18 mouse cellular contexts compared by ENCODE assay signal in genomic region chr5:86851658-86852057, GRCm38 (mm10). TPM values are rescaled to one million over a fixed set of nuclear protein-coding genes. Genes with fewer than 3 reads are reported as not detected.
"Had no signal": no experiment of that assay in that cellular context is flagged by ENCODE, and none has a peak within 500 bp of the region (broad histone marks: within the 10 kb centered on the region; RNA-seq: fewer than 3 reads in every experiment).

No protein-coding gene starts in this region.

- H3K9me3 ChIP-seq: limb, embryonic 10.5 days; liver, embryonic 15.5 days; lung, embryonic 15.5 days; midbrain, embryonic 12.5 days; neural tube, embryonic 13.5 days had no signal

- H3K4me3 ChIP-seq: layer of hippocampus, adult 2 months; limb, embryonic 10.5 days; liver, embryonic 15.5 days; lung, embryonic 15.5 days; midbrain, embryonic 12.5 days; neural tube, embryonic 13.5 days had no signal

- H3K27me3 ChIP-seq: liver, embryonic 15.5 days; lung, embryonic 15.5 days; midbrain, embryonic 12.5 days; neural tube, embryonic 13.5 days had no signal

- H3K9ac ChIP-seq: liver, embryonic 15.5 days; lung, embryonic 15.5 days; midbrain, embryonic 12.5 days; neural tube, embryonic 13.5 days had no signal

- ATAC-seq: midbrain, embryonic 16.5 days had no signal

- H3K4me2 ChIP-seq: liver, embryonic 11.5 days; liver, embryonic 15.5 days; lung, embryonic 15.5 days; midbrain, embryonic 12.5 days; neural tube, embryonic 13.5 days had no signal

- H3K4me1 ChIP-seq: limb, embryonic 10.5 days; liver, embryonic 15.5 days; lung, embryonic 15.5 days; midbrain, embryonic 12.5 days; neural tube, embryonic 13.5 days had no signal

- H3K27ac ChIP-seq: layer of hippocampus, adult 2 months; limb, embryonic 10.5 days; liver, embryonic 15.5 days; lung, embryonic 15.5 days; macrophage; midbrain, embryonic 12.5 days; neural tube, embryonic 13.5 days had no signal

- H3K36me3 ChIP-seq: limb, embryonic 10.5 days; liver, embryonic 15.5 days; lung, embryonic 15.5 days; midbrain, embryonic 12.5 days; neural tube, embryonic 13.5 days had no signal

- DNase-seq: kidney, adult 18-20 months; kidney, postnatal 10 days; kidney, postnatal 4 days; lung, postnatal 14 days; retina, postnatal 1 day; thymus, postnatal 4 days had no signal

RNA-seq across cellular contexts. Expression of gene Ugt2b34, which starts 55.1 kb away (rescaled TPM):
- total RNA-seq: layer of hippocampus, adult 2 months; layer of hippocampus, postnatal 10 days; left cerebral cortex, postnatal 14 days; megakaryocyte-erythroid progenitor cell, adult 5-6 weeks had no signal
- polyA plus RNA-seq: limb, embryonic 10.5 days; macrophage; midbrain, embryonic 12.5 days; midbrain, embryonic 16.5 days; neural tube, embryonic 13.5 days had no signal
